Mouse (Mus musculus) embryonic facial prominence, embryonic 13.5 days (tissue): ENCODE results near the gene Npas4. TPM values are rescaled to one million over a fixed set of nuclear protein-coding genes. Genes with fewer than 3 reads are reported as not detected.

Experiments
- ATAC-seq: fragments of 200-750 bp; cut with Nextera tagmentation; 2 replicates; pipeline ENCODE4 v1.8.0; 2017; ENCODE audit warnings: low read depth; ENCODE audit not compliant: insufficient number of reproducible peaks, insufficient read depth, low FRiP score, low TSS enrichment
- H3K27ac ChIP-seq: fragments of 300-500 bp; sonication (generic); 2 replicates; pipeline ENCODE4 v1.5.1; 2015; ENCODE audit warnings: moderate library complexity, mild to moderate bottlenecking, inconsistent platforms
- H3K27me3 ChIP-seq: fragments of 300-500 bp; sonication (generic); 2 replicates; pipeline ENCODE4 v1.6.1; 2015; ENCODE audit warnings: mild to moderate bottlenecking, inconsistent platforms
- H3K36me3 ChIP-seq: fragments of 300-500 bp; sonication (generic); 2 replicates; pipeline ENCODE4 v1.6.1; 2015; ENCODE audit warnings: mild to moderate bottlenecking, inconsistent platforms
- H3K4me1 ChIP-seq: fragments of 300-500 bp; sonication (generic); 2 replicates; pipeline ENCODE4 v1.6.1; 2015; ENCODE audit warnings: inconsistent platforms
- H3K4me2 ChIP-seq: fragments of 300-500 bp; sonication (generic); 2 replicates; pipeline ENCODE4 v1.6.1; 2015; ENCODE audit warnings: moderate library complexity, mild to moderate bottlenecking, inconsistent platforms
- H3K4me3 ChIP-seq: fragments of 300-500 bp; sonication (generic); 2 replicates; pipeline ENCODE4 v1.5.1; 2015; ENCODE audit warnings: mild to moderate bottlenecking, inconsistent platforms
- H3K9ac ChIP-seq: fragments of 300-500 bp; sonication (generic); 2 replicates; pipeline ENCODE4 v1.6.1; 2015; ENCODE audit warnings: mild to moderate bottlenecking, inconsistent platforms
- H3K9me3 ChIP-seq: fragments of 300-500 bp; sonication (generic); 2 replicates; pipeline ENCODE4 v1.6.1; 2016; ENCODE audit warnings: inconsistent platforms
- WGBS: fragments of 180-500 bp; shearing (Covaris S2); methylation state at CpG from one replicate; pipeline ENCODE4 v1.1.7; 2015; ENCODE audit warnings: mixed read lengths; 5-methylcytosine and 5-hydroxymethylcytosine counted together
- polyA plus RNA-seq: library from polyadenylated mRNA; unstranded; fragments of >200 nt; fragmentation: Nextera tagmentation; extraction: Ambion mirVana; gene quantifications from 2 replicates; pipeline ENCODE4 v1.2.1, GENCODE M21; 2015

The Npas4 gene
- polyA plus RNA-seq, result not detected in 2 replicates

DNA sequence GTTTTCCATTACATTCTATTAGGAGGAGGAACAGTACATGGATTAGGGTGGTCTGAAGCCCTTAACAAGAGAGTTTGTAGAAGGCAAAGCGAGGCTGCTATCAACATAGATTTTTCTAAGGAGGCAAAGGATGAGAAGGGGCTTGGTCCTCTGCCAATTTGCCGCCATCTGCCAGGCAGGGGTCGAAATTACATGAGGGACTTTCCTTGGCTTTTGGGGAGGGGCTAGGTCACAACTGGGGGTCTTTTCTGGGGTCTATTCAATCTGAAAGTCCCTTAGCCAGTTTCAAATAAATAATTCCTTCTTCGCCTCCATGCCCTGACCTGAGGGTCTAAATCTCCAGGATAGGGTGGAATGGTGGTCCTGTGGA is at the start of gene Npas4:
Gene Npas4 (minus strand): TSS at position 61 of the 370 bp plus-strand sequence.
- H3K27me3 ChIP-seq, result peaks cover 73% of the 10 kb centered on the region
- H3K4me3 ChIP-seq, result peak within 1 kb of the TSS; percentile 3
- no peaks in the 10 kb centered on the region for H3K9me3 ChIP-seq
- H3K27ac ChIP-seq, result no peak within 1 kb of the TSS
- H3K36me3 ChIP-seq, result no peaks in the 10 kb centered on the region
- H3K4me1 ChIP-seq, result peaks cover 12% of the 10 kb centered on the region
- peak within 1 kb of the TSS; percentile 21; the same call in 1 of the 2 replicates for H3K4me2 ChIP-seq
- no peak within 1 kb of the TSS for H3K9ac ChIP-seq
- ATAC-seq, result no peak
- WGBS, result 15% methylated on average over 4 of the region's 4 CpGs

GRCm38 (mm10) chr19:5039301-5040114 is 49.4 kb upstream of the Npas4 start:
- ATAC-seq, result 0 out of 2 replicates have a peak, but pooled peaks have one; percentile 22
- H3K27ac ChIP-seq, result peak overlapping the region; percentile 79; the same call in 1 of the 2 replicates
- no peaks in the 10 kb centered on the region for H3K9me3 ChIP-seq
- H3K4me2 ChIP-seq, result peak overlapping the region; percentile 98
- H3K4me3 ChIP-seq, result peak overlapping the region; percentile 92
- WGBS, result 10% methylated on average over 41 of the region's 41 CpGs
- no peaks in the 10 kb centered on the region for H3K27me3 ChIP-seq
- H3K36me3 ChIP-seq, result peaks cover 17% of the 10 kb centered on the region
- peaks cover 34% of the 10 kb centered on the region for H3K4me1 ChIP-seq
- H3K9ac ChIP-seq, result peak overlapping the region; percentile 90

- Histone ChIP-seq H3K4me3 (peak within 1 kb of the TSS; percentile 92), H3K36me3 (peaks cover 13% of the 10 kb centered on the region), H3K27ac (peak within 1 kb of the TSS; percentile 79), H3K9me3 (no peaks in the 10 kb centered on the region), H3K27me3 (no peaks in the 10 kb centered on the region), H3K9ac (peak within 1 kb of the TSS; percentile 90), H3K4me1 (peaks cover 34% of the 10 kb centered on the region), H3K4me2 (peak within 1 kb of the TSS; percentile 98)
- 0% methylated on average over 41 of the region's 44 CpGs for WGBS
- ATAC-seq, result peak; percentile 87
These were observed 48.6 kb upstream of the Npas4 start, which contains the start of the genes B4gat1 and AC124502.3 for GRCm38 (mm10) chr19:5038709-5039156. Gene B4gat1 (plus strand): TSS chr19:5038826. Gene AC124502.3 (plus strand): TSS chr19:5038891.

DNA sequence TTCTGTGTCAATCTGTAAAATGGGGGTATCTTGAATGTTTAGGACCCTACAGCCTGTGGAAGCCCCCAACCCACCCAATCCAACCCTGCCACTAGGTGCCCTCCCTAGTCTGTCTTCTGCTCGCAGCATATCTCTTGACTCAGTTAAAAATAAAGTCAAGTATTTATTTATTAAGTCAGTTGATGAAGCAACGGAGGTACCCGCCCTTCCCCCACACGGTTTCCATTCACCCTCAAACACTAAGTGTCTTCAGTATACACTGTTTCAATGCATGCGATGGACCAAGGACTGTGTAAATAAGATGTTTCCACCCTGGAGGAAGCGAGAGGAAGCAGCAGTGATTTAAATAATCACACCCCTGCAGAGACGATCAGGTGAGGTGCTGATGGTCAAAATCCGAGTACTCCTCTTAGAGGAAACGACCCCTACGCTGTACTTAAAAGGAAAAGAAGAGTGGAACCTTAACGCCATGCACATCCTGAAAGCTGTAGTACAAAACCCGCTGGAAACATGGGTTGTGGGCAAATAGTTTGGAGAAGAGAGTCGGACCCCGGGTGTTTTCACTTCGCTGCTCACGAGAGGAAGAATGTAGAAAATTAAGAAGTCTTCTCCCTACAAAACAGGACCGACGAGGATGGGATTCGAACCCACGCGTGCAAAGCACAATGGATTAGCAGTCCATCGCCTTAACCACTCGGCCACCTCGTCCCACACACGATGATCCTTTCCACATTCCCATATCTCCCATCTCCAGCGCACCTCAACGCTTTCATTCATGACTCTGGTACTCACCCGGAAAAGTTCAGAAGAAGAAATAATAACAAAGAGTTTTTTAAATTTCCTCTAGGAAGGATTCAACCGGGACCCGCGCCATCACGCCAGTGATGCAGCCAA is 47.8 kb upstream of the Npas4 start:
- WGBS, result 5% methylated on average over 32 of the region's 32 CpGs

DNA sequence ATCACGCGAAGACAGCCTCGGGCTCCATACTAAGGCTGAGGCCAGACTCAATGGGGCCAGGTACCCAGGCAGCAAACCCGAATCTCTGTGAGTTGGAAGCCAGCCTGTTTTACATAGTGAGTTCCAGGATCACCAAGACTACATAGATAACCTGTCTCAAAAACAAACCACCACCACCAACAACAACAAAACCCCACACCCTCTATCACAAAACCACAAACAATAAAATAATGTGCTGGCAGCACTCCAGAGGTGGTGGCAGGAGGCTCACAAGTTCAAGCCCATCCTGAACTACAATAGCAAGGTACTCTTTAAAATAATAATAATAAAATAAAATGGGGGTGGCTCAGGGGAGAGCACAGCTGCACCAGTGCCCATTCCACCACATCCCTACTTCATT is 46.5 kb upstream of the Npas4 start:
- H3K4me3 ChIP-seq, result no peak overlapping the region
- ATAC-seq, result no peak
- no peaks in the 10 kb centered on the region for H3K9me3 ChIP-seq
- no peak overlapping the region for H3K4me2 ChIP-seq
- peaks cover 27% of the 10 kb centered on the region for H3K4me1 ChIP-seq
- WGBS, result 72% methylated on average over 4 of the region's 4 CpGs
- H3K9ac ChIP-seq, result 0 out of 2 replicates have a peak overlapping the region, but pooled peaks have one; percentile 2
- no peaks in the 10 kb centered on the region for H3K27me3 ChIP-seq
- H3K27ac ChIP-seq, result no peak overlapping the region
- H3K36me3 ChIP-seq, result peaks cover 6% of the 10 kb centered on the region

More for the DNA sequence above, 47.8 kb upstream of the Npas4 start:
- Histone ChIP-seq H3K4me3 (peak overlapping the region; percentile 92), H3K36me3 (peaks cover 6% of the 10 kb centered on the region; the same call in 1 of the 2 replicates), H3K9me3 (no peaks in the 10 kb centered on the region), H3K27me3 (no peaks in the 10 kb centered on the region), H3K9ac (peak overlapping the region; percentile 90), H3K4me2 (peak overlapping the region; percentile 98), H3K4me1 (peaks cover 34% of the 10 kb centered on the region), H3K27ac (peak overlapping the region; percentile 79)
- peak; percentile 56; the same call in 1 of the 2 replicates for ATAC-seq

DNA sequence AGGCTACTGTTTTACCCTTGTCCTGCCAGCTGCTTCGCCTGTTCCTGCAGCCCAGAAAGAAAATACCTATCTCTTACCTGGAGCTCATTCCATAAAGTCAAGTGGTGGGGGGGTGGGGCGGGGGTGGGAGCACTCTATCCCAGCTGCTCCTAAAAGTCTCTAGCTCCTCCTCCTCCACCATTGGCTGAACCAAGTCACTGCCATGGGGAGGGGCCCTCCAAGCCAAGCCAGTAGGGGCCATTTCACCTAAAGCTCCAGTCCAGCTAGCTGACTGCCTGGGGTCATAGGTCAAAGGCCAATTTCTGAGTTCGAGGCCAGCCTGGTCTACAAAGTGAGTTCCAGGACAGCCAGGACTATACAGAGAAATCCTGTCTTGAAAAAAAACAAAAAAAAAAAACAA is 42.6 kb upstream of the Npas4 start:
- ATAC-seq, result no peak
- H3K27ac ChIP-seq, result no peak overlapping the region
- H3K9ac ChIP-seq, result no peak overlapping the region
- H3K27me3 ChIP-seq, result no peaks in the 10 kb centered on the region
- peaks cover 6% of the 10 kb centered on the region; the same call in 1 of the 2 replicates for H3K4me1 ChIP-seq
- peaks cover 41% of the 10 kb centered on the region for H3K36me3 ChIP-seq
- H3K4me3 ChIP-seq, result no peak overlapping the region
- 74% methylated on average over 3 of the region's 3 CpGs for WGBS
- no peak overlapping the region for H3K4me2 ChIP-seq
- no peaks in the 10 kb centered on the region for H3K9me3 ChIP-seq

DNA sequence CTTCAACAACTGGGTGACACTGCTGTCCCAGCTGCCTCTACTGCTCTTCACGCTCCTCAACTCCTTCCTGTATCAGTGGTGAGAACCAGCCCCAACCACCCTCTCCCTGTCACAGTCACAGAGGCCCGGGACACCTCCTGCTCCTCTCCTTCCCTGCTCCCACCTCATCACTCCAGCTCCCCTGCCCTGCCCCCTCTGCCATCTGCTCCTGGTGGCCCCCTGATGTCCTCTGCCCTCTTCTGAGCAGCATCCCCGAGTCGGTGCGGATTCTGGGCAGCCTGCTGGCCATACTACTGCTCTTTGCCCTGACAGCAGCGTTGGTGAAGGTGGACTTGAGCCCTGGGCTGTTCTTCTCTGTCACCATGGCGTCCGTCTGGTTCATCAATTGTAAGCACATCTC is 36.0 kb upstream of the Npas4 start:
- ATAC-seq, result no peak
- no peaks in the 10 kb centered on the region for H3K27me3 ChIP-seq
- H3K9me3 ChIP-seq, result no peaks in the 10 kb centered on the region
- peaks cover 13% of the 10 kb centered on the region for H3K4me1 ChIP-seq
- WGBS, result 92% methylated on average over 8 of the region's 8 CpGs
- H3K4me2 ChIP-seq, result no peak overlapping the region
- no peak overlapping the region for H3K4me3 ChIP-seq
- H3K9ac ChIP-seq, result no peak overlapping the region
- H3K36me3 ChIP-seq, result peaks cover 38% of the 10 kb centered on the region
- no peak overlapping the region for H3K27ac ChIP-seq

DNA sequence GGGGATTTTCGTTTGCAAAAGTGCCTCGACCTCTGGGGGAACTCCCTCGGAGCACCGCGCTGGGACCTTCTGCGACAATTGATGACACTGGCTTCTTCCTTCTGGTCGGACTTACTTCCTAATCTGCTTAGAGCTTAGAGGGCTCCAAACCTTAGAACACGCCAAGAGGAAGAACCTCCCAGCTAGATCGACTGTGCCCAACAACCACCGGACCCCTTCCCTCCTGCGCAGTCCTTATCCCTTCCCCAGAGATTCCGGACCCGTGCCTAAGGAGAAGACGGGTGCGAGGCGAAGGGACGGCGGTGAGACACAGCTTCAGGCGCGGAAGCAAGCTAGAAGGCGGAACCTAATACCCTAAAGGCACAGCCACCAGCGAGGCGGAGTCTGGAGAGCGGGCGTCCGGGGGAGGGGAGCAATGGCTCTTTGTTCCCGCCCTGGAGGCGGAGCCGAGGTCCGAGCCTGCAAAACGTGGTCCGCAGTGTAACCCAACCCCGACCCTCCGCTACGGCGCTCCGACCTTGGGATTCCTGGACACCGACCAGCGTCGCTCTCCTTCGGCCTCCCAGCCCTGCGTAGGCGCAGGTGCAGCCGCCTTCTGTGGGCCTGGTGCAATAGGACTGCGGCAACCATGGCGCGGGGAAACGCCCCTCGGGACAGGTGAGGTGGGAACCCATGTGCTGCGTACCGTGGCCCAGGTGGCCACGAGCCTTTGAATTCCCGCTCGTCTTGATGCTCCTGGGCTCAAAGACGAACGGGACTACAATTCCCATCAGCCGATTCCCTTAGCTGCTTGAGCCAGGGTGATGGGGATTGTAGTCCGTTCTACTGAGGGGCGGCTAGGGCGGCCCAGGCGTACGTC is 33.7 kb upstream of the Npas4 start, which contains the start of gene Slc29a2:
Gene Slc29a2 (plus strand): TSS at position 240 of the 859 bp plus-strand sequence.
- Histone ChIP-seq H3K9me3 (no peaks in the 10 kb centered on the region), H3K4me1 (peaks cover 13% of the 10 kb centered on the region), H3K4me3 (peak within 1 kb of the TSS; percentile 67), H3K36me3 (peaks cover 17% of the 10 kb centered on the region), H3K27me3 (no peaks in the 10 kb centered on the region), H3K27ac (peak within 1 kb of the TSS; percentile 77), H3K4me2 (peak within 1 kb of the TSS; percentile 92), H3K9ac (peak within 1 kb of the TSS; percentile 79)
- peak; percentile 87 for ATAC-seq
- under 1% methylated on average over 62 of the region's 62 CpGs for WGBS

DNA sequence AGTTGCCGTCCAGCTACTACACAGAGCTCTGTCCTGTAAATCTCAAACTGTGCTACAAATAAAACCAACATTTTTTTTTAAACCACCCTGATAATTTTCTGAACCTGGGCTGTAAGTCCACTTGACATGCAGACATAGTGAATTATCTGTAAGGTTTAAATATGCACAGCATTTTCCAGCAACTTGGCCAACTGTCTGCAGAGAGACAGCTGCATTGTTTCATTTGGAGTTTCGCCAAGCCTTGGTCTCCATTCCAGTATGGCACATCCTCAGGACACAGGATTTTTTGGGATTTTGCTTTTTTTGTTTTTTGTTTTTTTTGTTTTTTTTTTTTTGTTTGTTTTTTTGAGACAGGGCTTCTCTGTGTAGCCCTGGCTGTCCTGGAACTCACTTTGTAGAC is 31.3 kb upstream of the Npas4 start:
- no peak overlapping the region for H3K4me3 ChIP-seq
- H3K9ac ChIP-seq, result no peak overlapping the region
- no peak for ATAC-seq
- H3K27ac ChIP-seq, result no peak overlapping the region
- peaks cover 15% of the 10 kb centered on the region for H3K4me1 ChIP-seq
- no peak overlapping the region for H3K4me2 ChIP-seq
- no peaks in the 10 kb centered on the region for H3K27me3 ChIP-seq
- WGBS, result 82% methylated on average over 2 of the region's 2 CpGs
- no peaks in the 10 kb centered on the region for H3K9me3 ChIP-seq
- H3K36me3 ChIP-seq, result no peaks in the 10 kb centered on the region

GRCm38 (mm10) chr19:5018191-5018590 is 28.1 kb upstream of the Npas4 start:
- WGBS, result 85% methylated on average over 3 of the region's 3 CpGs
- no peak for ATAC-seq
- Histone ChIP-seq H3K27ac (no peak overlapping the region), H3K4me2 (no peak overlapping the region), H3K27me3 (no peaks in the 10 kb centered on the region), H3K9ac (no peak overlapping the region), H3K4me3 (no peak overlapping the region), H3K4me1 (peaks cover 10% of the 10 kb centered on the region), H3K36me3 (no peaks in the 10 kb centered on the region), H3K9me3 (no peaks in the 10 kb centered on the region)
